Mouse (Mus musculus) splenic B cell, adult 2 months (primary cell): ENCODE results near the gene Coro6.
A peak's percentile ranks its signal among the peaks of the same experiment; 100 is the strongest.

Source experiments
- DNase-seq: peaks from one replicate; pipeline ENCODE4 v3.0.0-alpha.2; 2011; ENCODE audit warnings: low read depth, low spot score
- H3K27me3 ChIP-seq: 2 replicates; pipeline ENCODE4 v1.6.1; 2012; ENCODE audit warnings: mild to moderate bottlenecking, low read length, moderate library complexity, mixed read lengths; ENCODE audit not compliant: control insufficient read depth, poor library complexity, insufficient read depth, severe bottlenecking
- H3K36me3 ChIP-seq: 2 replicates; pipeline ENCODE4 v1.6.1; 2012; ENCODE audit warnings: mild to moderate bottlenecking, low read length, moderate library complexity, mixed read lengths; ENCODE audit not compliant: control insufficient read depth, poor library complexity, insufficient read depth, severe bottlenecking

Coro6 gene

DNA sequence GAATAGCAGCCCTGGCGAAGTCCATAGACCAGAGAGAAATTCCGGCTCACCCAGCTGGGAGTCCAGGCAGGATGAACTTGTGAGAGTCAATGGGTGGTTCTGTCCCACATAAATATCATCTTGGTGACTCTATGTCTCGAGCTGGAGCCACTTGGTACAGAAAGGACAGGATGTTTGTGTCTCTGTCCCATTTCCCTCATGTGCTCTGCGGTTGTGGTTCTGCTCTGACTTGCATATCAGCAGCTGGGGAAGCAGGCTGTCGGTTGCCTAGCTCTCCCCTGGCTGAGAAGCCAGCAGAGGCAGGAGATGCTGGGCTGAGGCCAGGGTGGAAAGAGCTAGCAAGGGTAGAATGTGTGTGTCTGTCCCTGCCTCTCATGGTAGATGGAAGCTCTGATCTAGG, 56.8 kb downstream of the Coro6 start, which contains the start of gene Gm10392:
TSS of gene Gm10392 (minus strand) at position 156 of the 400 bp plus-strand sequence.
- Histone ChIP-seq H3K36me3 (no peaks in the 10 kb centered on the region), H3K27me3 (no peaks in the 10 kb centered on the region)
- peak; percentile 73 for DNase-seq
